Mouse (Mus musculus) neural tube, embryonic 14.5 days (tissue): Measurements from ENCODE around the gene Kank1. TPM values are rescaled to one million over a fixed set of nuclear protein-coding genes. Genes with fewer than 3 reads are reported as not detected.

Source experiments
- ATAC-seq: fragments of 200-750 bp; cut with Nextera tagmentation; 2 replicates; pipeline ENCODE4 v1.8.0; 2017; ENCODE audit warnings: low read depth, mild to moderate bottlenecking, moderate TSS enrichment, moderate library complexity
- H3K27ac ChIP-seq: fragments of 300-500 bp; sonication (generic); 2 replicates; pipeline ENCODE4 v1.5.1; 2014; ENCODE audit warnings: low read depth, mild to moderate bottlenecking, control low read depth, low read length, moderate library complexity, mixed read lengths
- H3K27me3 ChIP-seq: fragments of 300-500 bp; sonication (generic); 2 replicates; pipeline ENCODE4 v1.6.1; 2014; ENCODE audit warnings: low read length; ENCODE audit not compliant: control insufficient read depth, insufficient read depth
- H3K36me3 ChIP-seq: fragments of 300-500 bp; sonication (generic); 2 replicates; pipeline ENCODE4 v1.6.1; 2014; ENCODE audit warnings: low read length, mixed read lengths; ENCODE audit not compliant: control insufficient read depth, insufficient read depth
- H3K4me1 ChIP-seq: fragments of 300-500 bp; sonication (generic); 2 replicates; pipeline ENCODE4 v1.6.1; 2014; ENCODE audit warnings: low read length; ENCODE audit not compliant: control insufficient read depth, insufficient read depth
- H3K4me2 ChIP-seq: fragments of 300-500 bp; sonication (generic); 2 replicates; pipeline ENCODE4 v1.6.1; 2014; ENCODE audit warnings: mild to moderate bottlenecking, low read depth, low read length, control low read depth
- H3K4me3 ChIP-seq: fragments of 300-500 bp; sonication (generic); 2 replicates; pipeline ENCODE4 v1.5.1; 2014; ENCODE audit warnings: low read depth, low read length, control low read depth, mixed read lengths
- H3K9ac ChIP-seq: fragments of 300-500 bp; sonication (generic); replicated peaks from 2 replicates; pipeline ENCODE4 v1.6.1; 2014; ENCODE audit warnings: low read depth, mild to moderate bottlenecking, control low read depth, low read length, mixed read lengths
- H3K9me3 ChIP-seq: fragments of 300-500 bp; sonication (generic); 2 replicates; pipeline ENCODE4 v1.6.1; 2016; ENCODE audit warnings: low read length; ENCODE audit not compliant: control insufficient read depth
- WGBS: fragments of 180-500 bp; shearing (Covaris S2); extraction: QIAGEN DNeasy Blood & Tissue Kit; methylation state at CpG from one replicate; pipeline ENCODE4 v1.1.7; 2014; 5-methylcytosine and 5-hydroxymethylcytosine counted together
- polyA plus RNA-seq: library from polyadenylated mRNA; unstranded; fragments of >200 nt; fragmentation: Nextera tagmentation; extraction: Ambion mirVana; gene quantifications from 2 replicates; pipeline ENCODE4 v1.2.1, GENCODE M21; 2014

Gene Kank1
- polyA plus RNA-seq, 1 experiment from 2014 or later: 15.7 TPM

- no peak overlapping the region for H3K27ac ChIP-seq
Measured at GRCm38 (mm10) chr19:25220611-25221010, 16.2 kb upstream of the Kank1 start.

GRCm38 (mm10) chr19:25221964-25222640 lies 14.7 kb upstream of the Kank1 start:
- ATAC-seq: no peak
- 74% methylated on average over 9 of the region's 9 CpGs for WGBS
- no peaks in the 10 kb centered on the region for H3K27me3 ChIP-seq
- H3K36me3 ChIP-seq: no peaks in the 10 kb centered on the region
- no peak overlapping the region for H3K4me3 ChIP-seq
- H3K4me1 ChIP-seq: no peaks in the 10 kb centered on the region
- no peaks in the 10 kb centered on the region for H3K9me3 ChIP-seq
- H3K4me2 ChIP-seq: no peak overlapping the region
- no peak overlapping the region for H3K9ac ChIP-seq
- no peak overlapping the region for H3K27ac ChIP-seq

More at GRCm38 (mm10) chr19:25220611-25221010, 16.2 kb upstream of the Kank1 start:
- H3K9me3 ChIP-seq: no peaks in the 10 kb centered on the region
- no peaks in the 10 kb centered on the region for H3K36me3 ChIP-seq
- no peak overlapping the region for H3K9ac ChIP-seq
- no peak for ATAC-seq
- no peaks in the 10 kb centered on the region for H3K4me1 ChIP-seq
- no peak overlapping the region for H3K4me2 ChIP-seq
- no peak overlapping the region for H3K4me3 ChIP-seq
- no peaks in the 10 kb centered on the region for H3K27me3 ChIP-seq
- 86% methylated on average over 2 of the region's 2 CpGs for WGBS

- H3K9me3 ChIP-seq: no peaks in the 10 kb centered on the region
- H3K27me3 ChIP-seq: no peaks in the 10 kb centered on the region
- no peaks in the 10 kb centered on the region for H3K4me1 ChIP-seq
- no peak overlapping the region for H3K27ac ChIP-seq
- ATAC-seq: no peak
- 72% methylated on average over 4 of the region's 4 CpGs for WGBS
- H3K9ac ChIP-seq: no peak overlapping the region
- no peaks in the 10 kb centered on the region for H3K36me3 ChIP-seq
- H3K4me3 ChIP-seq: no peak overlapping the region
- H3K4me2 ChIP-seq: no peak overlapping the region
Measured at GRCm38 (mm10) chr19:25230058-25230974, 6.5 kb upstream of the Kank1 start.

- H3K4me3 ChIP-seq: no peak overlapping the region
- no peak for ATAC-seq
- no peaks in the 10 kb centered on the region for H3K36me3 ChIP-seq
- no peaks in the 10 kb centered on the region for H3K9me3 ChIP-seq
- whole genome bisulfite sequencing: 30% methylated on average over 4 of the region's 4 CpGs
- no peak overlapping the region for H3K4me2 ChIP-seq
- no peak overlapping the region for H3K27ac ChIP-seq
- no peaks in the 10 kb centered on the region for H3K27me3 ChIP-seq
- no peak overlapping the region for H3K9ac ChIP-seq
- H3K4me1 ChIP-seq: no peaks in the 10 kb centered on the region
Measured at GRCm38 (mm10) chr19:25230975-25231334, 5.8 kb upstream of the Kank1 start.

- no peaks in the 10 kb centered on the region for H3K4me1 ChIP-seq
- no peak overlapping the region for H3K9ac ChIP-seq
- H3K4me3 ChIP-seq: no peak overlapping the region
- H3K4me2 ChIP-seq: no peak overlapping the region
- no peaks in the 10 kb centered on the region for H3K9me3 ChIP-seq
- H3K27me3 ChIP-seq: no peaks in the 10 kb centered on the region
- ATAC-seq: no peak
- H3K27ac ChIP-seq: no peak overlapping the region
- H3K36me3 ChIP-seq: no peaks in the 10 kb centered on the region
- 58% methylated on average over 10 of the region's 10 CpGs for WGBS
Measured at GRCm38 (mm10) chr19:25232032-25232431, 4.7 kb upstream of the Kank1 start.

GRCm38 (mm10) chr19:25237492-25238040 lies 791 bp downstream of the Kank1 start:
- Histone ChIP-seq H3K4me1 (0 out of 2 replicates have a peak, but pooled peaks cover 3% of the 10 kb centered on the region), H3K27ac (0 out of 2 replicates have a peak overlapping the region, but pooled peaks have one; percentile 8), H3K27me3 (peaks cover 4% of the 10 kb centered on the region), H3K4me2 (peak overlapping the region; percentile 96), H3K36me3 (no peaks in the 10 kb centered on the region), H3K9ac (peak overlapping the region; percentile 58), H3K9me3 (no peaks in the 10 kb centered on the region), H3K4me3 (peak overlapping the region; percentile 70)
- ATAC-seq: peak; percentile 22
- WGBS: under 1% methylated on average over 35 of the region's 35 CpGs

- 4% methylated on average over 13 of the region's 13 CpGs for WGBS
- Histone ChIP-seq H3K9me3 (no peaks in the 10 kb centered on the region), H3K4me2 (peak overlapping the region; percentile 96), H3K27ac (no peak overlapping the region), H3K4me3 (peak overlapping the region; percentile 70), H3K9ac (no peak overlapping the region; the same call in 1 of the 2 replicates), H3K4me1 (0 out of 2 replicates have a peak, but pooled peaks cover 3% of the 10 kb centered on the region), H3K36me3 (no peaks in the 10 kb centered on the region), H3K27me3 (peaks cover 4% of the 10 kb centered on the region)
- ATAC-seq: no peak
Measured at GRCm38 (mm10) chr19:25238121-25238520, 1.3 kb downstream of the Kank1 start.

GRCm38 (mm10) chr19:25243566-25243965 lies 6.8 kb downstream of the Kank1 start:
- Histone ChIP-seq H3K9ac (no peak overlapping the region), H3K4me1 (no peaks in the 10 kb centered on the region), H3K9me3 (no peaks in the 10 kb centered on the region), H3K4me3 (no peak overlapping the region), H3K4me2 (no peak overlapping the region), H3K27ac (no peak overlapping the region), H3K27me3 (no peaks in the 10 kb centered on the region), H3K36me3 (no peaks in the 10 kb centered on the region)
- no peak for ATAC-seq
- 75% methylated on average over 4 of the region's 4 CpGs for WGBS

- no peaks in the 10 kb centered on the region for H3K9me3 ChIP-seq
- 92% methylated on average over 8 of the region's 8 CpGs for WGBS
Measured at GRCm38 (mm10) chr19:25246062-25246461, 9.3 kb downstream of the Kank1 start.

More at GRCm38 (mm10) chr19:25246062-25246461, 9.3 kb downstream of the Kank1 start:
- H3K36me3 ChIP-seq: no peaks in the 10 kb centered on the region
- H3K9ac ChIP-seq: no peak overlapping the region
- no peak for ATAC-seq
- H3K4me2 ChIP-seq: no peak overlapping the region
- no peaks in the 10 kb centered on the region for H3K4me1 ChIP-seq
- H3K27ac ChIP-seq: no peak overlapping the region
- no peak overlapping the region for H3K4me3 ChIP-seq
- no peaks in the 10 kb centered on the region for H3K27me3 ChIP-seq
